ENCODE assay signal across 16 mouse cellular contexts in genomic region chr12:86336887-86337286, GRCm38 (mm10). TPM values are rescaled to one million over a fixed set of nuclear protein-coding genes. Genes with fewer than 3 reads are reported as not detected.
"Had no signal": no experiment of that assay in that cellular context is flagged by ENCODE, and none has a peak within 500 bp of the region (broad histone marks: within the 10 kb centered on the region; RNA-seq: fewer than 3 reads in every experiment).

No protein-coding gene starts in this region.

- H3K36me3 ChIP-seq: kidney, embryonic 15.5 days; liver, embryonic 15.5 days; lung, embryonic 15.5 days; neural tube, embryonic 13.5 days had no signal

- H3K4me3 ChIP-seq: kidney, embryonic 15.5 days; liver, embryonic 15.5 days; lung, embryonic 15.5 days; megakaryocyte, embryonic 14.5 days; neural tube, embryonic 13.5 days had no signal

- H3K4me2 ChIP-seq: kidney, embryonic 15.5 days; liver, embryonic 11.5 days; liver, embryonic 15.5 days; lung, embryonic 15.5 days; midbrain, embryonic 11.5 days; neural tube, embryonic 13.5 days had no signal

- H3K9ac ChIP-seq: kidney, embryonic 15.5 days; liver, embryonic 15.5 days; lung, embryonic 15.5 days; neural tube, embryonic 13.5 days had no signal

- DNase-seq: kidney, postnatal 14 days; left cerebral cortex, postnatal 4 days; lung, postnatal 14 days; retina, postnatal 1 day; right cerebral cortex, postnatal 4 days; spleen, adult 18-20 months; thymus, adult 2 months had no signal

- H3K4me1 ChIP-seq: liver, embryonic 15.5 days; lung, embryonic 15.5 days; megakaryocyte, embryonic 14.5 days had no signal

- H3K27me3 ChIP-seq: kidney, embryonic 15.5 days; liver, embryonic 15.5 days; lung, embryonic 15.5 days had no signal

- H3K27ac ChIP-seq: kidney, embryonic 15.5 days; liver, embryonic 15.5 days; lung, embryonic 15.5 days; macrophage; neural tube, embryonic 13.5 days had no signal

- H3K9me3 ChIP-seq: kidney, embryonic 15.5 days; liver, embryonic 15.5 days; lung, embryonic 15.5 days; neural tube, embryonic 13.5 days had no signal

RNA-seq across cellular contexts. Expression of gene Esrrb, which starts 24.0 kb away (rescaled TPM):
- total RNA-seq: monocyte, adult 5-6 weeks had no signal
- polyA plus RNA-seq: liver, embryonic 11.5 days; macrophage had no signal
